Mouse (Mus musculus): Measurements from ENCODE around the gene Phldb3. TPM values are rescaled to one million over a fixed set of nuclear protein-coding genes. Genes with fewer than 3 reads are reported as not detected.

Gene Phldb3
- polyA plus RNA-seq (2014; fragmentation: Nextera tagmentation; extraction: Ambion mirVana) = 0.14 and 0.33 TPM in 2 replicates

- Histone ChIP-seq H3K9me3 (ENCODE audit: low read depth, low read length) (no peaks in the 10 kb centered on the region), H3K4me3 (ENCODE audit: low read depth, low read length) (peak within 1 kb of the TSS; percentile 40), H3K4me2 (peak within 1 kb of the TSS; percentile 84), H3K4me1 (ENCODE audit: insufficient read depth) (no peaks in the 10 kb centered on the region; the same call in 1 of the 2 replicates), H3K9ac (peak within 1 kb of the TSS; percentile 38), H3K27me3 (ENCODE audit: insufficient read depth, low read length) (peaks cover 38% of the 10 kb centered on the region), H3K27ac (ENCODE audit: low read depth) (no peak within 1 kb of the TSS), H3K36me3 (ENCODE audit: insufficient read depth) (peaks cover 3% of the 10 kb centered on the region; the same call in 1 of the 2 replicates)
- TF ChIP-seq CTCF (IDR thresholded peaks at IDR 0.05; ENCODE audit: low read depth) = no peak
- no peak for DNase-seq
- WGBS = 3% methylated on average over 25 of the region's 27 CpGs
- peak; percentile 44 for ATAC-seq (ENCODE audit: insufficient read depth)
Measured at GRCm38 (mm10) chr7:24610144-24610878, at the start of gene Phldb3. Gene Phldb3, plus strand, starts transcription at chr7:24610763.

GRCm38 (mm10) chr7:24561450-24561849 is 49.1 kb upstream of the Phldb3 start:
- no peak overlapping the region for H3K4me3 ChIP-seq (ENCODE audit: low read depth, low read length)
- no peak overlapping the region for H3K9ac ChIP-seq
- ATAC-seq (ENCODE audit: insufficient read depth) (no peak), DNase-seq (no peak)
- peaks cover 63% of the 10 kb centered on the region for H3K36me3 ChIP-seq (ENCODE audit: insufficient read depth)
- 86% methylated on average over 4 of the region's 4 CpGs for whole genome bisulfite sequencing
- H3K4me2 ChIP-seq = no peak overlapping the region
- no peak overlapping the region for H3K27ac ChIP-seq (ENCODE audit: low read depth)
- TF ChIP-seq CTCF (IDR thresholded peaks at IDR 0.05; ENCODE audit: low read depth) = no peak
- no peaks in the 10 kb centered on the region for H3K4me1 ChIP-seq (ENCODE audit: insufficient read depth)
- H3K27me3 ChIP-seq (ENCODE audit: insufficient read depth, low read length) = no peaks in the 10 kb centered on the region
- no peaks in the 10 kb centered on the region for H3K9me3 ChIP-seq (ENCODE audit: low read depth, low read length)

GRCm38 (mm10) chr7:24563191-24563836 is 47.2 kb upstream of the Phldb3 start:
- Histone ChIP-seq H3K4me1 (ENCODE audit: insufficient read depth) (no peaks in the 10 kb centered on the region), H3K4me2 (no peak overlapping the region), H3K9me3 (ENCODE audit: low read depth, low read length) (no peaks in the 10 kb centered on the region), H3K9ac (no peak overlapping the region), H3K27me3 (ENCODE audit: insufficient read depth, low read length) (no peaks in the 10 kb centered on the region), H3K36me3 (ENCODE audit: insufficient read depth) (peaks cover 77% of the 10 kb centered on the region), H3K27ac (ENCODE audit: low read depth) (no peak overlapping the region), H3K4me3 (ENCODE audit: low read depth, low read length) (no peak overlapping the region)
- no peak for DNase-seq
- WGBS = 81% methylated on average over 8 of the region's 8 CpGs
- no peak for ATAC-seq (ENCODE audit: insufficient read depth)
- TF ChIP-seq CTCF (IDR thresholded peaks at IDR 0.05; ENCODE audit: low read depth) = no peak

- TF ChIP-seq CTCF (IDR thresholded peaks at IDR 0.05; ENCODE audit: low read depth) = no peak
- Histone ChIP-seq H3K9ac (no peak overlapping the region), H3K4me2 (no peak overlapping the region), H3K36me3 (ENCODE audit: insufficient read depth) (peaks cover 82% of the 10 kb centered on the region), H3K4me3 (ENCODE audit: low read depth, low read length) (no peak overlapping the region), H3K9me3 (ENCODE audit: low read depth, low read length) (no peaks in the 10 kb centered on the region), H3K27ac (ENCODE audit: low read depth) (no peak overlapping the region), H3K27me3 (ENCODE audit: insufficient read depth, low read length) (no peaks in the 10 kb centered on the region), H3K4me1 (ENCODE audit: insufficient read depth) (no peaks in the 10 kb centered on the region)
- ATAC-seq (ENCODE audit: insufficient read depth) = no peak
- 74% methylated on average over 4 of the region's 4 CpGs for WGBS
- DNase-seq = no peak
Measured at GRCm38 (mm10) chr7:24563837-24564206, 46.7 kb upstream of the Phldb3 start.

- Histone ChIP-seq H3K9ac (no peak overlapping the region), H3K9me3 (ENCODE audit: low read depth, low read length) (no peaks in the 10 kb centered on the region), H3K27ac (ENCODE audit: low read depth) (no peak overlapping the region), H3K4me2 (no peak overlapping the region), H3K4me1 (ENCODE audit: insufficient read depth) (no peaks in the 10 kb centered on the region), H3K4me3 (ENCODE audit: low read depth, low read length) (no peak overlapping the region), H3K27me3 (ENCODE audit: insufficient read depth, low read length) (no peaks in the 10 kb centered on the region), H3K36me3 (ENCODE audit: insufficient read depth) (peaks cover 87% of the 10 kb centered on the region)
- DNase-seq (peak; percentile 79), ATAC-seq (ENCODE audit: insufficient read depth) (peak; percentile 39; the same call in 1 of the 2 replicates)
- peak; percentile 82 for TF ChIP-seq CTCF (IDR thresholded peaks at IDR 0.05; ENCODE audit: low read depth)
- 63% methylated on average over 6 of the region's 6 CpGs for WGBS
Measured at GRCm38 (mm10) chr7:24564607-24565265, 45.8 kb upstream of the Phldb3 start.

- ATAC-seq (ENCODE audit: insufficient read depth) (no peak), DNase-seq (no peak)
- Histone ChIP-seq H3K9ac (no peak overlapping the region), H3K4me2 (no peak overlapping the region), H3K4me3 (ENCODE audit: low read depth, low read length) (no peak overlapping the region), H3K4me1 (ENCODE audit: insufficient read depth) (no peaks in the 10 kb centered on the region), H3K9me3 (ENCODE audit: low read depth, low read length) (no peaks in the 10 kb centered on the region), H3K27me3 (ENCODE audit: insufficient read depth, low read length) (no peaks in the 10 kb centered on the region), H3K36me3 (ENCODE audit: insufficient read depth) (peaks cover 87% of the 10 kb centered on the region), H3K27ac (ENCODE audit: low read depth) (no peak overlapping the region)
- no peak for TF ChIP-seq CTCF (IDR thresholded peaks at IDR 0.05; ENCODE audit: low read depth)
- WGBS = 92% methylated on average over 11 of the region's 11 CpGs
Measured at GRCm38 (mm10) chr7:24565627-24566026, 44.9 kb upstream of the Phldb3 start.

GRCm38 (mm10) chr7:24566206-24566605 is 44.4 kb upstream of the Phldb3 start:
- Histone ChIP-seq H3K9me3 (ENCODE audit: low read depth, low read length) (no peaks in the 10 kb centered on the region), H3K36me3 (ENCODE audit: insufficient read depth) (peaks cover 91% of the 10 kb centered on the region), H3K27me3 (ENCODE audit: insufficient read depth, low read length) (no peaks in the 10 kb centered on the region), H3K27ac (ENCODE audit: low read depth) (no peak overlapping the region), H3K4me2 (no peak overlapping the region), H3K9ac (no peak overlapping the region), H3K4me1 (ENCODE audit: insufficient read depth) (no peaks in the 10 kb centered on the region), H3K4me3 (ENCODE audit: low read depth, low read length) (no peak overlapping the region)
- TF ChIP-seq CTCF (IDR thresholded peaks at IDR 0.05; ENCODE audit: low read depth) = no peak
- no peak for ATAC-seq (ENCODE audit: insufficient read depth)
- WGBS = 92% methylated on average over 9 of the region's 9 CpGs
- no peak for DNase-seq
